Mouse (Mus musculus) cerebellum, adult 2 months (tissue): Measurements from ENCODE around the gene Bad.

ENCODE experiments used
- CTCF ChIP-seq: fragments of 200-500 bp; IDR thresholded peaks from 2 replicates; pipeline ENCODE4 v1.5.1; 2011; ENCODE audit warnings: low read depth, mild to moderate bottlenecking, control low read depth, low read length, moderate library complexity, borderline replicate concordance; ENCODE audit not compliant: insufficient read depth
- POLR2A ChIP-seq: fragments of 200-500 bp; IDR thresholded peaks from 2 replicates; pipeline ENCODE4 v1.6.1; 2011; ENCODE audit warnings: low read length, control low read depth, borderline replicate concordance; ENCODE audit not compliant: insufficient read depth

DNA sequence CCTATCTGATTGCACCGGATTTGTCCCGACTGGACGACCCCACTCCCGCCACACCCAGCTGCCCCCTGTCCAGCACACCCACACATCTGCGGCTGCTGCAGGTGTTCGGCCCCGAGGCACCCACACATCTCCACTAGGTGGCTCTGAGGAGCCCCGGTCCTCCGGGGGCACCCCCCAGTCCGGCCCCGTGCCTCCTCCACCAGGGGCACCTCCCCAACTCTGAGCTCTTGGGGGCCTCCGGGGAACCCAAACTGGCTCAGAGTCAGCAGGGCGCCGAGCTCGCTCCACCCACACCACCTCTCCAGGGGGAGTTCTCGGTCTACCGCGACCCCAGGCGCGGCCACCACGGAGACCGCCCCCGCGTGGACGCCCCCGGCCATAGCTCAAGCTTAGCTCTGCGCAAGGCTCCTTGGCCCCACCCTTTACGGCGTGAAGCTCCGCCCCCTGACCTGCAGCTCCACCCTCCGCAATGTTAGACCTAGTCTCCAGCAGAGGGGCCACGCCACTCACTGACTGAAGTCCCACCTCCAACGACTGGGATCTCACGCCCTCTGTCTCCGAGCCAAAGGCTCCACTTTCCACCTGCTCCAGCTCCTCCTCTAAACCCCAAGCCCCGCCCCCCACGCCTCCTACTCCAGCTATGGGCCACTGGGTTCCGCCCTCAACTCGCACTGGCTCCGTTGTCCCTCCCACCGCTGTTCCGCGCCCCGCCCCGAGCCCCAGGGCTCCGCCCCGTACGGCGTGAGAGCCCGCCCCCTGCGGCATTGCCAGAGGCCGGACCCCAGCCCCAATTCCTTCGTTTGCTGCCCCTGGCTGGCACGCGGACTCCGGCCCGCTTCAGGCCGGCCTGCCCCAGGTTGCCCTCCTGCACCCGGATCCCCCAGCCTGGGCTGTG, 38.1 kb downstream of the Bad start:
- TF ChIP-seq CTCF, result peak; percentile 59
- no peak for TF ChIP-seq POLR2A
